Mouse (Mus musculus): ENCODE data around the gene Hist2h2be.
"Not testable (repeated sequence)": the region's sequence is repeated elsewhere in the genome, so short reads cannot be mapped to it uniquely, and the experiment has no call there.

Gene Hist2h2be

GRCm38 (mm10) chr3:96263558-96264403 lies 42.9 kb downstream of the Hist2h2be start:
- peak; percentile 62 for DNase-seq

DNA sequence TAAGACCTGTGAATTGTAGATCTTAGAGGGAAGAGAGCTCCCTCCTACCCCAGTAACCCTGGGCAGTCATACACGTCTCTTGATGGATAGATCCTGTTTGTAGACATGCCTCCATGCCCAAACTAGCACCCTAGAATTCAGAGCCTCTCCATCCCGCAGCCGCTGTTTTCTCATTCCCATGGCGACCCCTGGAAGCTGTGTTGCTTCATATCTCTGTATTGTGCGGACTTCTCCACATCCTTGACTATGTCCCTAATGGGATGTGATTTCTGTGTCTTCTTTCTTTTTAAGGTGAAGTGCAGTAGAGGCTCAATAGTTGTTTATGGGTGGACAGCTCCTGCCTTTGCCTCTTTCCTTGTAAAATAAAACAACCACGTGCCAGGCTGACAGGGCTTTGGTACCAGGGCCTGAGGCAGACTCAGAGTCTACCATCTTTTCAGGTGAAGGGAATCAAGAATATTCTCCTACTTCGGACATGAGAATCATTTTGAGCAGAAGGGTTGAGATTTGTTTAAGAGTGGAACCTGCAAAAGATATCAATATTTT lies 43.6 kb downstream of the Hist2h2be start:
- no peak for DNase-seq

- no peak for DNase-seq
Observed at GRCm38 (mm10) chr3:96266132-96266710, 45.3 kb downstream of the Hist2h2be start.

DNA sequence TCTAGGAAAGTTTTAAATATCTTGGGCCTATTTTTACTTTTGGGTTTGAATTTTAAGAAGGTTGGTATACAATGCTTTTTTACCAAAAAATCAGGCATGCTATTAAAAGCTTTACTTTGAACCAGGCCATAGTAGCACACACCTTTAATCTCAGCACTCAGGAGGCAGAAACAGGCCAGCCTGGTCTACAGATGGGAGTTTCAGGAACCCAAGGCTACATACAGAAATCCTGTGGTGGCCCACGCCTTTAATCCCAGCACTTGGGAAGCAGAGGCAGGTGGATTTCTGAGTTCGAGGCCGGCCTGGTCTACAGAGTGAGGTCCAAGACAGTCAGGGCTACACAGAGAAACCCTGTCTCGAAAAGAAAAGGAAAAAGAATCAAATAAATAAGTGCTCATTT lies 46.6 kb downstream of the Hist2h2be start:
- no peak for DNase-seq

GRCm38 (mm10) chr3:96268051-96268775 lies 47.3 kb downstream of the Hist2h2be start, which contains the start of gene Hist2h3b:
Hist2h3b (plus strand) TSS chr3:96268654.
- peak; percentile 79 for DNase-seq

- DNase-seq, result not testable (repeated sequence)
Observed at GRCm38 (mm10) chr3:96268776-96269378, 48.0 kb downstream of the Hist2h2be start.

DNA sequence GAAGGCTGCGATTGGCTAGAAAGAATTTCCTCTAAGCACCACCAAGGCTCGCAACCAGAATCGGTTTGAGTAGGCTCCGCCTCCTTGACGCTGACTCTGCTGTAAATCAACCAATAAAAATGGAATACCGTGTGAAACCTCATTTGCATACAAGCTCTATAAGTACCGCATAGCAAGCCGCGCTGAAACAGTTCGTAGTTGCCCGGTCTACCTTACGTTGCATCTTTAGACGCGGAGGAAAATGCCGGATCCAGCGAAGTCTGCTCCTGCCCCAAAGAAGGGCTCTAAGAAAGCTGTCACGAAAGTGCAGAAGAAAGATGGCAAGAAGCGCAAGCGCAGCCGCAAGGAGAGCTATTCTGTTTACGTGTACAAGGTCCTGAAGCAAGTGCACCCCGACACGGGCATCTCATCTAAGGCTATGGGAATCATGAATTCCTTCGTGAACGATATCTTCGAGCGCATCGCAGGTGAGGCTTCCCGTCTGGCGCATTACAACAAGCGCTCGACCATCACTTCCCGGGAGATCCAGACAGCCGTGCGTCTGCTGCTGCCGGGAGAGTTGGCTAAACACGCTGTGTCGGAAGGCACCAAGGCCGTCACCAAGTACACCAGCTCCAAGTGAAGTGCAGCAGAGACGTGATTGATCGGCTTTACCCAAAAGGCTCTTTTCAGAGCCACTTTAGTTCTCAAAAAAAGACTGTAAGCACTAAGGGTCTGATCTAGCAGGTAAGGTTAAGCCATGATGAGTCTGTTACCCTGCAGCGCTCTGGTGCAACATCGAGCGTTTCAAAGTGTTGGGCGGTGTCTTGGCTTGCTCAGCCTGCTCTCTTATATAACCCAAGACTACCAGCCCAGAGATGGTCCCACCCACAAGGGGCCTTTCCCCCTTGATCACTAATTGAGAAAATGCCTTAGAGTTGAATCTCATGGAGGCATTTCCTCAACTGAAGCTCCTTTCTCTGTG lies 48.9 kb downstream of the Hist2h2be start, which contains the start of gene Hist2h2bb:
Gene Hist2h2bb (plus strand): TSS at position 242 of the 964 bp plus-strand sequence.
- peak; percentile 91 for DNase-seq
